Mouse (Mus musculus) heart, postnatal 36 days (tissue): ENCODE data around the gene Itgb4. TPM values are rescaled to one million over a fixed set of nuclear protein-coding genes. Genes with fewer than 3 reads are reported as not detected.

Source experiments
- DNase-seq, 2 experiments: peaks; one replicate each; pipeline ENCODE4 v3.0.0; 2021 to 2022
- intact Hi-C: fragments of 180-260 bp; cut with DNase I; formaldehyde crosslinking; loops from one replicate; pipeline ENCODE4 v1.15.1; 2025
- total RNA-seq, 2 experiments: library from RNA; stranded (reverse); gene quantifications; 2 replicates each; pipeline ENCODE4 v1.2.3; 2021

Itgb4 gene
- total RNA-seq, 2 experiments from 2014 or later = 2.6 to 3.4 TPM

GRCm38 (mm10) chr11:115968731-115969405 lies 5.6 kb upstream of the Itgb4 start:
- no peak for DNase-seq
- intact Hi-C loops = no loop called here

- no peak for DNase-seq
- intact Hi-C loops = no loop called here
Measured at GRCm38 (mm10) chr11:115970006-115970673, 4.4 kb upstream of the Itgb4 start.

- intact Hi-C loops = no loop called here
- DNase-seq = no peak
Measured at GRCm38 (mm10) chr11:115971016-115971415, 3.5 kb upstream of the Itgb4 start.

- DNase-seq = peak in 1 of 2 experiments; percentile 15
- intact Hi-C loops = no loop called here
Measured at GRCm38 (mm10) chr11:115975083-115975420, 543 bp downstream of the Itgb4 start.

- intact Hi-C loops = no loop called here
- DNase-seq = no peak
Measured at GRCm38 (mm10) chr11:115975544-115975943, 1.0 kb downstream of the Itgb4 start.

- intact Hi-C loops = no loop called here
- DNase-seq = no peak
Measured at GRCm38 (mm10) chr11:115982472-115982871, 8.0 kb downstream of the Itgb4 start.

GRCm38 (mm10) chr11:115983291-115983690 lies 8.8 kb downstream of the Itgb4 start:
- intact Hi-C loops = no loop called here
- DNase-seq = no peak

GRCm38 (mm10) chr11:115989686-115990085 lies 15.2 kb downstream of the Itgb4 start:
- intact Hi-C loops = no loop called here
- no peak for DNase-seq

GRCm38 (mm10) chr11:115992098-115992497 lies 17.6 kb downstream of the Itgb4 start:
- intact Hi-C loops = no loop called here
- DNase-seq = no peak

- intact Hi-C loops = no loop called here
- DNase-seq = no peak
Measured at GRCm38 (mm10) chr11:115995256-115995655, 20.7 kb downstream of the Itgb4 start.

- intact Hi-C loops = no loop called here
- DNase-seq = no peak
Measured at GRCm38 (mm10) chr11:115997047-115997446, 22.5 kb downstream of the Itgb4 start.

- intact Hi-C loops = no loop called here
- no peak for DNase-seq
Measured at GRCm38 (mm10) chr11:115997662-115998061, 23.2 kb downstream of the Itgb4 start.

- intact Hi-C loops = loop anchor here (1.0 kb wide), 1 partner anchor 60 kb away; no protein-coding TSS in a partner anchor
Measured at GRCm38 (mm10) chr11:115999027-115999426, 24.5 kb downstream of the Itgb4 start.

GRCm38 (mm10) chr11:115999538-116000143 lies 25.1 kb downstream of the Itgb4 start:
- DNase-seq = peak; percentile 69 to 82

More at GRCm38 (mm10) chr11:115999027-115999426, 24.5 kb downstream of the Itgb4 start:
- no peak for DNase-seq

GRCm38 (mm10) chr11:116000607-116001006 lies 26.1 kb downstream of the Itgb4 start:
- intact Hi-C loops = no loop called here
- DNase-seq = no peak

More at GRCm38 (mm10) chr11:115999538-116000143, 25.1 kb downstream of the Itgb4 start:
- intact Hi-C loops = loop anchor here (1.0 kb wide), 1 partner anchor 60 kb away; no protein-coding TSS in a partner anchor

- intact Hi-C loops = no loop called here
- DNase-seq = no peak
Measured at GRCm38 (mm10) chr11:116001725-116002124, 27.2 kb downstream of the Itgb4 start.

- intact Hi-C loops = no loop called here
- no peak for DNase-seq
Measured at GRCm38 (mm10) chr11:116002894-116003293, 28.4 kb downstream of the Itgb4 start.

GRCm38 (mm10) chr11:116004186-116004823 lies 29.8 kb downstream of the Itgb4 start:
- DNase-seq = no peak
- intact Hi-C loops = no loop called here

- intact Hi-C loops = no loop called here
- peak; percentile 83 to 84 for DNase-seq
Measured at GRCm38 (mm10) chr11:116004840-116005700, 30.6 kb downstream of the Itgb4 start.

- intact Hi-C loops = no loop called here
- DNase-seq = no peak
Measured at GRCm38 (mm10) chr11:116005701-116006419, 31.4 kb downstream of the Itgb4 start.
